Mouse (Mus musculus) kidney, adult 2 months (tissue): ENCODE results near the gene Gm10401.

Experiments
- CTCF ChIP-seq: fragments of 200-500 bp; conservative IDR thresholded peaks from 2 replicates; pipeline ENCODE4 v1.5.1; 2011; ENCODE audit warnings: low read depth, mild to moderate bottlenecking, control low read depth, low read length, moderate library complexity, mixed read lengths; ENCODE audit not compliant: insufficient read depth, insufficient read length
- POLR2A ChIP-seq: fragments of 200-500 bp; IDR thresholded peaks from one replicate; pipeline ENCODE4 v1.6.1; 2011; ENCODE audit warnings: low read depth, low read length, control low read depth

DNA sequence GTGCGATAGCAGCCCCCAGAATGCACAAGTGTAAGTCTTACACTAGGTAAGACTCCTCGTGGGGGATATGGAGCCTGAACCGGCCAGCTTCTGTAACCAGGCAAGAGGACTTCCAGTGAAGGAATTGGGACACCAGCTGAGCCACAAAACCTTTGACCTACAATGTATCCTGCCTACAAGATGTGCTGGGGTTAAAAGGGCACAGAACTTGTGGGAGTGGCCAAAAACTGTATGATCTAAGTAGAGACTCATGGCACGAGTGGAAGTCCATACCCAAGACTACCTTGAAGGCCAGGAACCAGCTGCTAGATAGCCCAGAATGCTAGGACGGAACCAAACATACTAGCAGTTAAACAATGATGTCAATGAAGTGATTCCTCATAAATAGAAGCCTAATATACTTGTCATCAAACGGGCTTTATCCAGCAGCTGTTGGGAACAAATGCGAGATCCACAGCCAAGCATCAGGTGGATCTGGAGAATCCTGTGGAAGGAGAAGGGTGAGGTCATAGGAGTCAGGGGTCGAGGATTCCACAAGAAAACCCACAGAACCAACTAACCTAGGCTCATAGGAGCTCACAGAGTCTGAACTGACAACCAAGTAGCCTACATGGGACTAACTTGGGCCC lies 37.9 kb downstream of the Gm10401 start:
- TF ChIP-seq CTCF = no peak
- TF ChIP-seq POLR2A = no peak
